Mouse (Mus musculus) heart, embryonic 11.5 days (tissue): Measurements from ENCODE around the gene R3hdm2. TPM values are rescaled to one million over a fixed set of nuclear protein-coding genes. Genes with fewer than 3 reads are reported as not detected.

ENCODE experiments used
- ATAC-seq: fragments of 200-750 bp; cut with Nextera tagmentation; replicated peaks from 2 replicates; pipeline ENCODE4 v1.8.0; 2017; ENCODE audit warnings: moderate library complexity; ENCODE audit not compliant: insufficient number of reproducible peaks, low FRiP score, low TSS enrichment
- H3K27ac ChIP-seq: fragments of 300-500 bp; sonication (generic); 2 replicates; pipeline ENCODE4 v1.5.1; 2014; ENCODE audit warnings: mild to moderate bottlenecking, low read depth, low read length
- H3K27me3 ChIP-seq: fragments of 300-500 bp; sonication (generic); 2 replicates; pipeline ENCODE4 v1.6.1; 2014; ENCODE audit warnings: mild to moderate bottlenecking, low read length, mixed read lengths; ENCODE audit not compliant: control insufficient read depth, insufficient read depth
- H3K36me3 ChIP-seq: fragments of 300-500 bp; sonication (generic); 2 replicates; pipeline ENCODE4 v1.6.1; 2014; ENCODE audit warnings: mild to moderate bottlenecking, low read length, moderate library complexity, mixed read lengths; ENCODE audit not compliant: control insufficient read depth, insufficient read depth
- H3K4me1 ChIP-seq: fragments of 300-500 bp; sonication (generic); 2 replicates; pipeline ENCODE4 v1.6.1; 2014; ENCODE audit warnings: low read length; ENCODE audit not compliant: control insufficient read depth, insufficient read depth
- H3K4me2 ChIP-seq: fragments of 300-500 bp; sonication (generic); 2 replicates; pipeline ENCODE4 v1.6.1; 2014; ENCODE audit warnings: mild to moderate bottlenecking, moderate library complexity
- H3K4me3 ChIP-seq: fragments of 300-500 bp; sonication (generic); 2 replicates; pipeline ENCODE4 v1.5.1; 2014; ENCODE audit warnings: low read depth, low read length
- H3K9ac ChIP-seq: fragments of 300-500 bp; sonication (generic); 2 replicates; pipeline ENCODE4 v1.6.1; 2014; ENCODE audit warnings: mild to moderate bottlenecking, low read depth, low read length, moderate library complexity
- H3K9me3 ChIP-seq: fragments of 300-500 bp; sonication (generic); replicated peaks from 2 replicates; pipeline ENCODE4 v1.6.1; 2016; ENCODE audit warnings: low read length; ENCODE audit not compliant: control insufficient read depth
- WGBS: fragments of 180-500 bp; shearing (Covaris S2); extraction: QIAGEN DNeasy Blood & Tissue Kit; methylation state at CpG from one replicate; pipeline ENCODE4 v1.1.7; 2014; ENCODE audit not compliant: insufficient replicate concordance; 5-methylcytosine and 5-hydroxymethylcytosine counted together
- polyA plus RNA-seq: library from polyadenylated mRNA; unstranded; fragments of >200 nt; fragmentation: Nextera tagmentation; extraction: Ambion mirVana; gene quantifications from 2 replicates; pipeline ENCODE4 v1.2.1, GENCODE M21; 2014

Gene R3hdm2
- polyA plus RNA-seq, 1 experiment from 2014 or later = 30.3 TPM

- 90% methylated on average over 8 of the region's 8 CpGs for whole genome bisulfite sequencing
- H3K4me3 ChIP-seq = no peak overlapping the region
- no peak overlapping the region for H3K27ac ChIP-seq
- H3K9ac ChIP-seq = no peak overlapping the region
- peaks cover 23% of the 10 kb centered on the region for H3K36me3 ChIP-seq
- peaks cover 4% of the 10 kb centered on the region for H3K27me3 ChIP-seq
- no peaks in the 10 kb centered on the region for H3K9me3 ChIP-seq
- no peaks in the 10 kb centered on the region for H3K4me1 ChIP-seq
- no peak for ATAC-seq
- no peak overlapping the region for H3K4me2 ChIP-seq
Measured at GRCm38 (mm10) chr10:127541510-127541909, 161.4 kb downstream of the R3hdm2 start.

DNA sequence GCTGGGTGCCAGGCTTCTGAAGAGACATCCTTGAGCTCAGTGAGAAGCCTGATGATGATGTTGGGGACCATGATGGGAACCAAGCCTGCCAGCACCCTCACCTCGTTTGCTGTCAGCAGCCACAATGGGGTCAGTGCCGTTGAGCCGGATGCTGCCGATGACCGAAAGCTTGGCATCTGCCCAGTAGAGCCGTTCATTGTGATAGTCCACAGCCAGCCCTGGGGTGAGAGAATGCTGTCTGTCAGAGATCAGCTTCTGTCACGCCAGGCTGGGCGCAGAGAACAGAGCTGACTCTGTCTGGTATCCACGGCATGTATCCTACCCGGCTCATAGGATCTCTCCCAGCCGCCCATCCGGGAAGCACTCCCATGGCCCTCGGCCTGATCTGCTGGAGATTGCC lies 162.0 kb downstream of the R3hdm2 start:
- WGBS = 84% methylated on average over 13 of the region's 13 CpGs
- H3K36me3 ChIP-seq = peaks cover 23% of the 10 kb centered on the region
- no peak for ATAC-seq

DNA sequence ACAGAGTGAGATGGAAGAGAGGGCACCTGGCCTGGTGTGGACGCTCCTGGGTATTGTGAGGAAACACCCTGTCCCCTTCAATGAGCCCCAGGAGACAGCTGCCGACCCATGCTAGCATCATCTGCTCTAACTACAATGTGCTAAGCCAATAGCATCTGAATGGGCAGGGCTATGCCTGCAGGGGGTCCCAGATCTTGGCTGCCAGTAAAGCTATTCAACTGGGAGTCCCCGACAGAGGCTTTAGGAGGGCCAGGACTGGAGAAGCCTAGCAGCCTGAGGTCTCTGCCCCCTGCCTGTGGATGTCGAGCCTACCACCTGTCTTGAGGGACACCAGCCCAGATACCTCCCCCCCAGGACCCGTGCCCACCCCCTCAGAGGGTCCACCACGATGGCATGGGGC lies 162.6 kb downstream of the R3hdm2 start:
- peaks cover 23% of the 10 kb centered on the region for H3K36me3 ChIP-seq
- 64% methylated on average over 6 of the region's 6 CpGs for WGBS

More for the DNA sequence above, 162.0 kb downstream of the R3hdm2 start:
- no peak overlapping the region for H3K9ac ChIP-seq
- H3K27ac ChIP-seq = no peak overlapping the region
- H3K27me3 ChIP-seq = 0 out of 2 replicates have a peak, but pooled peaks cover 2% of the 10 kb centered on the region
- H3K9me3 ChIP-seq = no peaks in the 10 kb centered on the region
- H3K4me3 ChIP-seq = no peak overlapping the region
- H3K4me1 ChIP-seq = no peaks in the 10 kb centered on the region
- H3K4me2 ChIP-seq = no peak overlapping the region

GRCm38 (mm10) chr10:127543916-127544315 lies 163.8 kb downstream of the R3hdm2 start:
- H3K4me1 ChIP-seq = no peaks in the 10 kb centered on the region
- H3K36me3 ChIP-seq = peaks cover 23% of the 10 kb centered on the region
- H3K4me3 ChIP-seq = no peak overlapping the region
- no peaks in the 10 kb centered on the region for H3K27me3 ChIP-seq
- WGBS = 77% methylated on average over 3 of the region's 3 CpGs
- no peak for ATAC-seq
- no peaks in the 10 kb centered on the region for H3K9me3 ChIP-seq
- no peak overlapping the region for H3K4me2 ChIP-seq
- H3K9ac ChIP-seq = no peak overlapping the region
- H3K27ac ChIP-seq = no peak overlapping the region

More for the DNA sequence above, 162.6 kb downstream of the R3hdm2 start:
- no peaks in the 10 kb centered on the region for H3K27me3 ChIP-seq
- H3K9ac ChIP-seq = no peak overlapping the region
- no peaks in the 10 kb centered on the region for H3K9me3 ChIP-seq
- no peak for ATAC-seq
- H3K4me2 ChIP-seq = no peak overlapping the region
- no peaks in the 10 kb centered on the region for H3K4me1 ChIP-seq
- no peak overlapping the region for H3K27ac ChIP-seq
- no peak overlapping the region for H3K4me3 ChIP-seq

GRCm38 (mm10) chr10:127544375-127544774 lies 164.2 kb downstream of the R3hdm2 start:
- no peaks in the 10 kb centered on the region for H3K27me3 ChIP-seq
- H3K9me3 ChIP-seq = no peaks in the 10 kb centered on the region
- 86% methylated on average over 20 of the region's 20 CpGs for WGBS
- H3K4me2 ChIP-seq = no peak overlapping the region
- no peak overlapping the region for H3K4me3 ChIP-seq
- ATAC-seq = no peak
- no peak overlapping the region for H3K27ac ChIP-seq
- no peak overlapping the region for H3K9ac ChIP-seq
- H3K36me3 ChIP-seq = peaks cover 21% of the 10 kb centered on the region
- H3K4me1 ChIP-seq = no peaks in the 10 kb centered on the region

GRCm38 (mm10) chr10:127546505-127546904 lies 166.4 kb downstream of the R3hdm2 start:
- H3K27ac ChIP-seq = no peak overlapping the region
- H3K4me3 ChIP-seq = no peak overlapping the region
- no peak overlapping the region for H3K4me2 ChIP-seq
- H3K9me3 ChIP-seq = no peaks in the 10 kb centered on the region
- WGBS = 85% methylated on average over 7 of the region's 7 CpGs
- no peaks in the 10 kb centered on the region for H3K27me3 ChIP-seq
- no peak overlapping the region for H3K9ac ChIP-seq
- peaks cover 21% of the 10 kb centered on the region for H3K36me3 ChIP-seq
- no peak for ATAC-seq
- no peaks in the 10 kb centered on the region for H3K4me1 ChIP-seq

- H3K9me3 ChIP-seq = no peaks in the 10 kb centered on the region
- WGBS = 90% methylated on average over 15 of the region's 15 CpGs
- no peak for ATAC-seq
- peaks cover 28% of the 10 kb centered on the region for H3K36me3 ChIP-seq
- H3K4me3 ChIP-seq = no peak overlapping the region
- no peak overlapping the region for H3K27ac ChIP-seq
- H3K4me1 ChIP-seq = no peaks in the 10 kb centered on the region
- no peak overlapping the region for H3K4me2 ChIP-seq
- no peaks in the 10 kb centered on the region for H3K27me3 ChIP-seq
- H3K9ac ChIP-seq = no peak overlapping the region
Measured at GRCm38 (mm10) chr10:127548236-127548635, 168.1 kb downstream of the R3hdm2 start.

Other genes with a start within 250 kb of the R3hdm2 start
- 1.6 and 1.8 TPM in 2 replicates for gene B4galnt1, start 215.1 kb upstream of the R3hdm2 start, polyA plus RNA-seq
- gene Slc26a10, start 199.7 kb upstream of the R3hdm2 start, polyA plus RNA-seq = 8.4 and 11.8 TPM in 2 replicates
- 17.9 and 18.0 TPM in 2 replicates for gene Arhgef25, start 190.2 kb upstream of the R3hdm2 start, polyA plus RNA-seq
- 82.3 and 83.0 TPM in 2 replicates for gene Dtx3, start 184.6 kb upstream of the R3hdm2 start, polyA plus RNA-seq
- gene Pip4k2c, start 168.7 kb upstream of the R3hdm2 start, polyA plus RNA-seq = 20.8 and 21.5 TPM in 2 replicates
- gene Kif5a, start 117.0 kb upstream of the R3hdm2 start, polyA plus RNA-seq = 1.6 TPM in 2 replicates
- 135 and 136 TPM in 2 replicates for gene Dctn2, start 114.0 kb upstream of the R3hdm2 start, polyA plus RNA-seq
- 13.6 and 15.1 TPM in 2 replicates for gene Mbd6, start 91.3 kb upstream of the R3hdm2 start, polyA plus RNA-seq
- 104 and 105 TPM in 2 replicates for gene Mars, start 68.5 kb upstream of the R3hdm2 start, polyA plus RNA-seq
- 1.7 TPM in 2 replicates for gene Arhgap9, start 58.4 kb upstream of the R3hdm2 start, polyA plus RNA-seq
- 0.65 and 1.2 TPM in 2 replicates for gene Gli1, start 38.4 kb upstream of the R3hdm2 start, polyA plus RNA-seq
- gene Inhbe, start 25.9 kb upstream of the R3hdm2 start, polyA plus RNA-seq = 0.06 TPM in 1 of 2 replicates, not detected in the other
- gene Inhbc, start 9.9 kb upstream of the R3hdm2 start, polyA plus RNA-seq = 0.19 TPM in 1 of 2 replicates, not detected in the other
- 0.24 and 0.30 TPM in 2 replicates for gene Stac3, start 121.4 kb downstream of the R3hdm2 start, polyA plus RNA-seq
- gene Ndufa4l2, start 134.6 kb downstream of the R3hdm2 start, polyA plus RNA-seq = 10.1 and 13.9 TPM in 2 replicates
- 71.3 and 82.7 TPM in 2 replicates for gene Shmt2, start 142.1 kb downstream of the R3hdm2 start, polyA plus RNA-seq
- gene Nxph4, start 154.2 kb downstream of the R3hdm2 start, polyA plus RNA-seq = 0.21 and 0.33 TPM in 2 replicates
- 32.8 and 34.6 TPM in 2 replicates for gene Lrp1, start 240.8 kb downstream of the R3hdm2 start, polyA plus RNA-seq